Mouse (Mus musculus) frontal cortex, postnatal 14 days (tissue): Measurements from ENCODE around the gene Sp110.
"Not testable (repeated sequence)": the region's sequence is repeated elsewhere in the genome, so short reads cannot be mapped to it uniquely, and the experiment has no call there.

Source experiments
- DNase-seq, 2 experiments: peaks; one replicate each; pipeline ENCODE4 v3.0.0; 2022; ENCODE audit warnings: low spot score in 2 of 2

The Sp110 gene

GRCm38 (mm10) chr1:85546442-85546841, 52.2 kb downstream of the Sp110 start:
- not testable (repeated sequence) for DNase-seq

GRCm38 (mm10) chr1:85543818-85544217, 54.8 kb downstream of the Sp110 start:
- not testable (repeated sequence) for DNase-seq

GRCm38 (mm10) chr1:85528451-85529110, 70.0 kb downstream of the Sp110 start:
- DNase-seq = not testable (repeated sequence)
